Comparison of ENCODE assay signal across 14 mouse cellular contexts in the genomic region with DNA sequence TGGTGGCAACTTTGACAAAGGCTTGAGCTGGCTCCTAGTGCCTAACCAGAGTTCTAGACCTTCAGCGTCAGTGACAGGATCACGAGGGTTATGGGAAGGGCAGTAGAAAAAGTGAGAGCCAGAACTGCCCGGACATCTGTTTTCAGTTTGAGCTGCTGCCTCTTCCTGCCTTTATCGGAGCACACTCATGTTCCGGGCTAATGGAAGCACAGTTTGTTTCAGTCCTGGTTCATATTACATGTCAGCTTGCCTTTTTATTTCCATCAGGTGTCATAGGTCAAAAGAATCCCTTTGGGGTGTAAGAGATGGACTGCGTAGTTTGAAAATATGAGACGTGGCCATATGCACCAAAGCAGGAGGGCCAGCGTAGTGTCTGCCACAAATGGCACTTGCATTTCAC.
DNase-seq lines count a peak whose midpoint lies in the region; ATAC-seq and TF ChIP-seq lines count a peak whose summit lies in the region.
"Had no signal": no experiment of that assay in that cellular context is flagged by ENCODE, and none has a peak within 500 bp of the region (broad histone marks: within the 10 kb centered on the region; RNA-seq: fewer than 3 reads in every experiment).

No protein-coding gene starts in this region.

- 62% methylated on average over 8 of the region's 8 CpGs for WGBS in heart, embryonic 11.5 days (ENCODE audit: insufficient replicate concordance)
- 51% methylated on average over 8 of the region's 8 CpGs for WGBS in heart, adult 2 months
- WGBS in neural tube, embryonic 15.5 days, result 81% methylated on average over 8 of the region's 8 CpGs
- WGBS in midbrain, embryonic 16.5 days, result 90% methylated on average over 8 of the region's 8 CpGs

- 0 out of 2 replicates have a peak, but pooled peaks cover 4% of the 10 kb centered on the region for H3K27me3 ChIP-seq in heart, embryonic 11.5 days (ENCODE audit: control insufficient read depth, insufficient read depth, low read length)
- H3K27me3 ChIP-seq in heart, adult 2 months (ENCODE audit: control insufficient read depth, insufficient read depth, low read length), result no peaks in the 10 kb centered on the region; the same call in 1 of the 2 replicates
- H3K27me3 ChIP-seq in neural tube, embryonic 15.5 days (replicated peaks), result no peaks in the 10 kb centered on the region
- no peaks in the 10 kb centered on the region for H3K27me3 ChIP-seq in midbrain, embryonic 16.5 days (ENCODE audit: control insufficient read depth, insufficient read depth, low read depth, low read length)
- H3K27me3 ChIP-seq: CH12.LX; limb, embryonic 15.5 days had no signal

- H3K4me2 ChIP-seq in heart, embryonic 11.5 days, result no peak overlapping the region
- H3K4me2 ChIP-seq in neural tube, embryonic 15.5 days, result no peak overlapping the region
- no peak overlapping the region for H3K4me2 ChIP-seq in midbrain, embryonic 16.5 days (ENCODE audit: low read length)
- H3K4me2 ChIP-seq: limb, embryonic 15.5 days had no signal

- TF ChIP-seq CTCF in heart, adult 2 months (IDR thresholded peaks at IDR 0.05), result no peak

- TF ChIP-seq EP300 in heart, adult 2 months (IDR thresholded peaks at IDR 0.05; ENCODE audit: insufficient read depth, low read depth, low read length), result no peak

- no peak overlapping the region for H3K4me3 ChIP-seq in heart, embryonic 11.5 days (ENCODE audit: low read depth, low read length)
- no peak overlapping the region for H3K4me3 ChIP-seq in heart, adult 2 months
- H3K4me3 ChIP-seq in neural tube, embryonic 15.5 days (replicated peaks), result no peak overlapping the region
- no peak overlapping the region for H3K4me3 ChIP-seq in midbrain, embryonic 16.5 days (ENCODE audit: low read depth, low read length)
- H3K4me3 ChIP-seq: gastrocnemius, adult 2 months; limb, embryonic 15.5 days had no signal

- no peaks in the 10 kb centered on the region for H3K9me3 ChIP-seq in heart, embryonic 11.5 days (replicated peaks; ENCODE audit: control insufficient read depth, low read length)
- H3K9me3 ChIP-seq in neural tube, embryonic 15.5 days (replicated peaks), result no peaks in the 10 kb centered on the region
- no peaks in the 10 kb centered on the region for H3K9me3 ChIP-seq in midbrain, embryonic 16.5 days (replicated peaks; ENCODE audit: control insufficient read depth, low read length, poor library complexity, severe bottlenecking)
- H3K9me3 ChIP-seq: limb, embryonic 15.5 days had no signal

- H3K79me2 ChIP-seq in heart, adult 2 months (replicated peaks; ENCODE audit: control insufficient read depth, insufficient read depth, low read length), result no peaks in the 10 kb centered on the region

- no peak for DNase-seq in heart, adult 2 months
- DNase-seq in neural tube, embryonic 10.5 days (ENCODE audit: extremely low spot score, low spot score), result peak; percentile 49
- DNase-seq in forelimb bud, embryonic 11.5 days (ENCODE audit: low read depth, low spot score), result peak; percentile 76
- DNase-seq in adrenal gland, postnatal 4 days (ENCODE audit: low spot score in 2 of 2), result no peak
- DNase-seq: cerebellum, adult 2 months; gastrocnemius, adult 2 months; kidney, adult 8-10 months; right cerebral cortex, postnatal 4 days; thymus, postnatal 4 days had no signal

- no peak overlapping the region for H3K9ac ChIP-seq in heart, embryonic 11.5 days (ENCODE audit: low read depth, low read length)
- H3K9ac ChIP-seq in heart, adult 2 months (ENCODE audit: low read depth, low read length), result no peak overlapping the region
- no peak overlapping the region for H3K9ac ChIP-seq in neural tube, embryonic 15.5 days (replicated peaks)
- H3K9ac ChIP-seq in midbrain, embryonic 16.5 days (ENCODE audit: low read depth, low read length), result no peak overlapping the region
- H3K9ac ChIP-seq: limb, embryonic 15.5 days had no signal

- intact Hi-C loops in heart, adult 2 months (cut with DNase I), result no loop called here

- peak; percentile 31; the same call in 1 of the 2 replicates for ATAC-seq in heart, embryonic 11.5 days (replicated peaks; ENCODE audit: insufficient number of reproducible peaks, low FRiP score, low TSS enrichment)
- no peak for ATAC-seq in neural tube, embryonic 15.5 days (ENCODE audit: low FRiP score)
- no peak for ATAC-seq in midbrain, embryonic 16.5 days

- H3K36me3 ChIP-seq in heart, embryonic 11.5 days (ENCODE audit: control insufficient read depth, insufficient read depth, low read length), result no peaks in the 10 kb centered on the region
- no peaks in the 10 kb centered on the region for H3K36me3 ChIP-seq in heart, adult 2 months (ENCODE audit: control insufficient read depth, insufficient read depth, low read length)
- no peaks in the 10 kb centered on the region for H3K36me3 ChIP-seq in neural tube, embryonic 15.5 days
- H3K36me3 ChIP-seq in midbrain, embryonic 16.5 days (ENCODE audit: control insufficient read depth, insufficient read depth, low read length), result no peaks in the 10 kb centered on the region
- H3K36me3 ChIP-seq: limb, embryonic 15.5 days had no signal

- peaks cover 8% of the 10 kb centered on the region; the same call in 1 of the 2 replicates for H3K4me1 ChIP-seq in heart, embryonic 11.5 days (ENCODE audit: control insufficient read depth, insufficient read depth, low read length)
- H3K4me1 ChIP-seq in heart, adult 2 months (ENCODE audit: control insufficient read depth, insufficient read depth, low read length), result peaks cover 1% of the 10 kb centered on the region; the same call in 1 of the 2 replicates
- peaks cover 10% of the 10 kb centered on the region for H3K4me1 ChIP-seq in neural tube, embryonic 15.5 days
- H3K4me1 ChIP-seq in midbrain, embryonic 16.5 days (ENCODE audit: control insufficient read depth, insufficient read depth, low read length), result peaks cover 8% of the 10 kb centered on the region

- no peak for TF ChIP-seq POLR2A in heart, adult 2 months (IDR thresholded peaks at IDR 0.05; ENCODE audit: insufficient read depth, low read depth, low read length)

- no peak overlapping the region for H3K27ac ChIP-seq in heart, embryonic 11.5 days (ENCODE audit: low read depth, low read length)
- no peak overlapping the region for H3K27ac ChIP-seq in heart, adult 2 months
- H3K27ac ChIP-seq in neural tube, embryonic 15.5 days (replicated peaks), result no peak overlapping the region
- no peak overlapping the region for H3K27ac ChIP-seq in midbrain, embryonic 16.5 days (ENCODE audit: low read length)
- H3K27ac ChIP-seq: gastrocnemius, adult 2 months had no signal

Comparison
In these comparisons a context has a peak if more than half of its experiments do, and no peak if none do; other contexts are left out.
1. DNase-seq: peak in neural tube, embryonic 10.5 days (single experiment) and forelimb bud, embryonic 11.5 days (single experiment); none in heart, adult 2 months (0 of 2) and adrenal gland, postnatal 4 days (0 of 2).